Mouse (Mus musculus): ENCODE results near the gene Mbd5. TPM values are rescaled to one million over a fixed set of nuclear protein-coding genes. Genes with fewer than 3 reads are reported as not detected.
"Not testable (repeated sequence)": the region's sequence is repeated elsewhere in the genome, so short reads cannot be mapped to it uniquely, and the experiment has no call there.

The Mbd5 gene
- polyA plus RNA-seq, 2 experiments, result 14.3 to 30.9 TPM

- no peak for TF ChIP-seq POLR2A (IDR thresholded peaks at IDR 0.05; ENCODE audit: borderline replicate concordance, extremely low read depth, insufficient read depth, insufficient read length)
- no peak overlapping the region for H3K4me3 ChIP-seq (replicated peaks; ENCODE audit: low read length)
- H3K4me2 ChIP-seq (replicated peaks; ENCODE audit: low read depth, low read length, severe bottlenecking), result no peak overlapping the region
- H3K4me1 ChIP-seq (ENCODE audit: control insufficient read depth, insufficient read depth, low read length), result no peaks in the 10 kb centered on the region
- H3K27ac ChIP-seq (replicated peaks; ENCODE audit: low read depth, low read length), result no peak overlapping the region
- DNase-seq (ENCODE audit: low spot score) (no peak), ATAC-seq (ENCODE audit: low FRiP score, low read depth) (no peak)
- no peaks in the 10 kb centered on the region for H3K27me3 ChIP-seq (ENCODE audit: control insufficient read depth, insufficient read depth, low read length)
- no peaks in the 10 kb centered on the region for H3K36me3 ChIP-seq (ENCODE audit: control insufficient read depth, insufficient read depth, low read length)
- H3K9me3 ChIP-seq (ENCODE audit: control insufficient read depth, low read length), result no peaks in the 10 kb centered on the region
- no peak overlapping the region for H3K9ac ChIP-seq (ENCODE audit: low read depth, low read length, severe bottlenecking)
- WGBS, result 78% methylated on average over 1 of the region's 1 CpGs
Measured at GRCm38 (mm10) chr2:49204081-49204480, 254.8 kb downstream of the Mbd5 start.

- not testable (repeated sequence) for DNase-seq (ENCODE audit: low spot score); H3K4me3 ChIP-seq (replicated peaks; ENCODE audit: low read length); H3K9me3 ChIP-seq (ENCODE audit: control insufficient read depth, low read length); H3K36me3 ChIP-seq (ENCODE audit: control insufficient read depth, insufficient read depth, low read length); ATAC-seq (ENCODE audit: low FRiP score, low read depth); H3K4me1 ChIP-seq (ENCODE audit: control insufficient read depth, insufficient read depth, low read length); H3K27me3 ChIP-seq (ENCODE audit: control insufficient read depth, insufficient read depth, low read length); H3K9ac ChIP-seq (ENCODE audit: low read depth, low read length, severe bottlenecking); H3K27ac ChIP-seq (replicated peaks; ENCODE audit: low read depth, low read length); H3K4me2 ChIP-seq (replicated peaks; ENCODE audit: low read depth, low read length, severe bottlenecking)
- 100% methylated on average over 1 of the region's 1 CpGs for WGBS
Measured at GRCm38 (mm10) chr2:49205692-49206091, 256.4 kb downstream of the Mbd5 start.

GRCm38 (mm10) chr2:49209349-49209748 lies 260.0 kb downstream of the Mbd5 start:
- ATAC-seq (ENCODE audit: low FRiP score, low read depth), result no peak
- H3K4me2 ChIP-seq (replicated peaks; ENCODE audit: low read depth, low read length, severe bottlenecking), result no peak overlapping the region
- WGBS, result 89% methylated on average over 3 of the region's 3 CpGs
- H3K4me3 ChIP-seq (replicated peaks; ENCODE audit: low read length), result no peak overlapping the region
- H3K9ac ChIP-seq (ENCODE audit: low read depth, low read length, severe bottlenecking), result no peak overlapping the region
- TF ChIP-seq POLR2A (IDR thresholded peaks at IDR 0.05; ENCODE audit: borderline replicate concordance, extremely low read depth, insufficient read depth, insufficient read length), result no peak
- no peaks in the 10 kb centered on the region for H3K9me3 ChIP-seq (ENCODE audit: control insufficient read depth, low read length)
- no peak overlapping the region for H3K27ac ChIP-seq (replicated peaks; ENCODE audit: low read depth, low read length)
- no peak for DNase-seq (ENCODE audit: low spot score)
- no peaks in the 10 kb centered on the region for H3K36me3 ChIP-seq (ENCODE audit: control insufficient read depth, insufficient read depth, low read length)
- H3K4me1 ChIP-seq (ENCODE audit: control insufficient read depth, insufficient read depth, low read length), result no peaks in the 10 kb centered on the region
- H3K27me3 ChIP-seq (ENCODE audit: control insufficient read depth, insufficient read depth, low read length), result no peaks in the 10 kb centered on the region

GRCm38 (mm10) chr2:49210408-49210807 lies 261.1 kb downstream of the Mbd5 start:
- no peak overlapping the region for H3K4me2 ChIP-seq (replicated peaks; ENCODE audit: low read depth, low read length, severe bottlenecking)
- no peak overlapping the region for H3K4me3 ChIP-seq (replicated peaks; ENCODE audit: low read length)
- no peaks in the 10 kb centered on the region for H3K9me3 ChIP-seq (ENCODE audit: control insufficient read depth, low read length)
- H3K36me3 ChIP-seq (ENCODE audit: control insufficient read depth, insufficient read depth, low read length), result no peaks in the 10 kb centered on the region
- 89% methylated on average over 1 of the region's 1 CpGs for WGBS
- no peak overlapping the region for H3K9ac ChIP-seq (ENCODE audit: low read depth, low read length, severe bottlenecking)
- TF ChIP-seq POLR2A (IDR thresholded peaks at IDR 0.05; ENCODE audit: borderline replicate concordance, extremely low read depth, insufficient read depth, insufficient read length), result no peak
- no peaks in the 10 kb centered on the region for H3K4me1 ChIP-seq (ENCODE audit: control insufficient read depth, insufficient read depth, low read length)
- DNase-seq (ENCODE audit: low spot score) (no peak), ATAC-seq (ENCODE audit: low FRiP score, low read depth) (no peak)
- no peak overlapping the region for H3K27ac ChIP-seq (replicated peaks; ENCODE audit: low read depth, low read length)
- H3K27me3 ChIP-seq (ENCODE audit: control insufficient read depth, insufficient read depth, low read length), result no peaks in the 10 kb centered on the region

GRCm38 (mm10) chr2:49229725-49230124 lies 280.4 kb downstream of the Mbd5 start:
- H3K4me1 ChIP-seq (ENCODE audit: control insufficient read depth, insufficient read depth, low read length), result no peaks in the 10 kb centered on the region
- H3K4me2 ChIP-seq (replicated peaks; ENCODE audit: low read depth, low read length, severe bottlenecking), result no peak overlapping the region
- H3K9me3 ChIP-seq (ENCODE audit: control insufficient read depth, low read length), result no peaks in the 10 kb centered on the region
- no peaks in the 10 kb centered on the region for H3K27me3 ChIP-seq (ENCODE audit: control insufficient read depth, insufficient read depth, low read length)
- no peak overlapping the region for H3K9ac ChIP-seq (ENCODE audit: low read depth, low read length, severe bottlenecking)
- no peak for DNase-seq (ENCODE audit: low spot score)
- ATAC-seq (ENCODE audit: low FRiP score, low read depth), result no peak
- no peak overlapping the region for H3K4me3 ChIP-seq (replicated peaks; ENCODE audit: low read length)
- H3K27ac ChIP-seq (replicated peaks; ENCODE audit: low read depth, low read length), result no peak overlapping the region
- TF ChIP-seq POLR2A (IDR thresholded peaks at IDR 0.05; ENCODE audit: borderline replicate concordance, extremely low read depth, insufficient read depth, insufficient read length), result no peak
- no peaks in the 10 kb centered on the region for H3K36me3 ChIP-seq (ENCODE audit: control insufficient read depth, insufficient read depth, low read length)

GRCm38 (mm10) chr2:49234064-49234463 lies 284.8 kb downstream of the Mbd5 start:
- no peak overlapping the region for H3K9ac ChIP-seq (ENCODE audit: low read depth, low read length, severe bottlenecking)
- no peak for TF ChIP-seq POLR2A (IDR thresholded peaks at IDR 0.05; ENCODE audit: borderline replicate concordance, extremely low read depth, insufficient read depth, insufficient read length)
- no peak for ATAC-seq (ENCODE audit: low FRiP score, low read depth)

More at GRCm38 (mm10) chr2:49234064-49234463, 284.8 kb downstream of the Mbd5 start:
- Histone ChIP-seq H3K9me3 (ENCODE audit: control insufficient read depth, low read length) (no peaks in the 10 kb centered on the region), H3K27me3 (ENCODE audit: control insufficient read depth, insufficient read depth, low read length) (no peaks in the 10 kb centered on the region), H3K27ac (replicated peaks; ENCODE audit: low read depth, low read length) (no peak overlapping the region), H3K4me3 (replicated peaks; ENCODE audit: low read length) (no peak overlapping the region), H3K36me3 (ENCODE audit: control insufficient read depth, insufficient read depth, low read length) (no peaks in the 10 kb centered on the region; the same call in 1 of the 2 replicates), H3K4me1 (ENCODE audit: control insufficient read depth, insufficient read depth, low read length) (no peaks in the 10 kb centered on the region), H3K4me2 (replicated peaks; ENCODE audit: low read depth, low read length, severe bottlenecking) (no peak overlapping the region)
- 68% methylated on average over 2 of the region's 2 CpGs for WGBS
- DNase-seq (ENCODE audit: low spot score), result no peak

Measured in limb, embryonic 14.5 days (tissue).